Mouse (Mus musculus): ENCODE measurements at regions not wholly inside any gene's neighbourhood (a gene's known extent, or its start where the extent isn't known, plus 50 kb on each side); places are given as distances from the start of the nearest gene placed in this dataset.

DNA sequence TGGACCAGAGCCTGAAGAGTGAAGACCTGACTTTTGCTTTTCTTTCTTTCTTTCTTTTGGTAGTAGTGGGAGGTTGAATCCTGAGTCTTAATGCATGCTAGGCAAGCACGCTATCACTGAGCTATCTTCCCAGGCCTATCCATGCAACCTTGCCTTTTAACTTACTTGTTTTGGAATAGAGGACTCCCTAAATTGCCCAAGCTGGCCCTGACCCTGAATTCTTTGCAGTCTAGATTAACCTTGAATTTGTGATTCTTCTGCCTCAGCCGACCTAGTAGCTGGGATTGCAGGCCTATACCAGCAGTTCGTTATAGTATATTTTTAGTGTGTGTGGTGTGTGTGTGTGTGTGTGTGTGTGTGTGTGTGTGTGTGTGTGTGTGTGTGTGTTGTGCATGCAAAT, 183.1 kb downstream of the Gm12728 start:
- no peak for DNase-seq

DNA sequence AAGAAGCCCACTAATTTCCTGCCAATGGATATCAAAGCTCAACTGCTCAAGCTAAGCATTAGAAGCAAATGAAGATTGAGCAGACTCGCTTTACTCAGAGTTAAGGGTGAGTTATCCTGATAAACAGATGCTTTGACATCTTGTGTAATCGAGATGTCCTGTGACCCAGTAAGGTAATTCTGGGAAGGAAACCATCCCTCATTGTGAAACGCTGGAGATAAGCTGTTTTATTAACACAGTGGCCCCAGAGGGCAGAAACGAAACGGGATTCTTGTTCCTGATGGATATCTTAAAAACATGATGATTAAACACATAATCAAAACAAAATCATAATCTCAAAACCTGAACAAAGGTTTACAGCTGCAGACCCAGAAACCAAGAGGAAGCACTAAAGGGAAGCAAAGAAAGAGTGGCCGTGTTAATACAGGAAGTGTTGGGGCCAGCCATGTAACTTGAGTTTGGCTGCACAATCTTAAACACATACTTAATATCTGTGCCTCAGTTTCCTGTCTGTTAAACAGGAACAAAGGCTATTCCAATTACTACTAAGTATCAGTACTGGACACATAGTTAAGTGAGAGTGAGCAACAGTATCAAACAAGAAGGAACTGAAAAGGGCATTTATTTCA, 184.2 kb downstream of the Gm12728 start:
- no peak for DNase-seq

DNA sequence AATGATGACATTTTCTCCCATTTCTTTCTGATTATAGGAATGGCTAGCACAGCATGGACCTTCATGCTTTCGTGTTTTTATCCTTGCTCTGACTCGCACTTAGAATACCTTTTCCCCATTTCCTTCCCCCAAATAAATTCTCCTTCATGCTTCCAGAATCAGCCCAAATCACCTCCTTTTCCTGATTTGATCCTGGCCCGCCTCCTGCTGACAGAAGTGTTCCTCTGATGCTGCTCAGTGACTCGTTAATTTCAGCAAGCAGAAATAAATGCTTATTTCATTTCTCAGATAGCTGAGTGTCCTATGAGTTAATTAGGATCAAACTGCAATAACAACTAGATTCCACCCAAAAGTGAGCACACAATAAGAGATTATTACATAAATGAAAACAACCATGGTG, 185.3 kb downstream of the Gm12728 start:
- no peak for DNase-seq

DNA sequence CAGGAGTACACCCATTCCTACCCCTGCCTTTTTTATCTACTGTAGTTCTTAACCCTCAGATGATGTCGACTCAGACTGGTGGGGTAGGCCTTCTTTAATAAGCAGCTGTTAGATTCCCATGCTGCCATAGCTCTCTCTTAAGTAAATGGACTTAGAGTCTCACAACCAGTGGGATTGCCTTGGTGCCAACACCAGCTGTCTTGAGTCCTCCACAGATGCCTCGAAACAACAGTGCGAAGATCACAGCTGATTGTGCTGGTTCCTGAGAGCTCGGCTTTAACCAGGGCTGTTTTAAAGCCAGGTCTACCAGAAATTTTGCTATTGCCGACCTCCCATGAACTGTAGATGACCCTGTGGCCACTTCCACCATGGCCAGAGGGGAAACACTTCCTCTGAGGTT, 189.4 kb downstream of the Gm12728 start:
- DNase-seq: no peak

DNA sequence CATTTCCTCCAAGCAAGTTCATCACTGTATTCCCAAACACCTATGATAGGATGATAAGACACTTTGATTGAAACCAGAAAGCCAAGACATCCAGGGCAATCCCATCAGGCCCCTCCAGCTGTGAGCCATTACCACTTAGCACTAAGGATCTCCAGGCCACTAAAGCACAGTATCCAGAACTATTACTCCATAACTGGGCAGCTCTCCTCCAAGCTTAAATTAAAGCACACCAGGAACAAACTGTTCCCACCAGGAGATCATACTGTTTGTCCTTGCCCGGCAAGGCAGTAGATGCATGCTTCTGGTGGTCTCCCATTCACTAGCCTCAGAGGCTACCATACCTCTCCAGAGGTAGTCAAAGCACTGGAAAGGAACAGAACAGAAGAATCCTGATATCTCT, 193.3 kb downstream of the Gm12728 start:
- DNase-seq: no peak

DNA sequence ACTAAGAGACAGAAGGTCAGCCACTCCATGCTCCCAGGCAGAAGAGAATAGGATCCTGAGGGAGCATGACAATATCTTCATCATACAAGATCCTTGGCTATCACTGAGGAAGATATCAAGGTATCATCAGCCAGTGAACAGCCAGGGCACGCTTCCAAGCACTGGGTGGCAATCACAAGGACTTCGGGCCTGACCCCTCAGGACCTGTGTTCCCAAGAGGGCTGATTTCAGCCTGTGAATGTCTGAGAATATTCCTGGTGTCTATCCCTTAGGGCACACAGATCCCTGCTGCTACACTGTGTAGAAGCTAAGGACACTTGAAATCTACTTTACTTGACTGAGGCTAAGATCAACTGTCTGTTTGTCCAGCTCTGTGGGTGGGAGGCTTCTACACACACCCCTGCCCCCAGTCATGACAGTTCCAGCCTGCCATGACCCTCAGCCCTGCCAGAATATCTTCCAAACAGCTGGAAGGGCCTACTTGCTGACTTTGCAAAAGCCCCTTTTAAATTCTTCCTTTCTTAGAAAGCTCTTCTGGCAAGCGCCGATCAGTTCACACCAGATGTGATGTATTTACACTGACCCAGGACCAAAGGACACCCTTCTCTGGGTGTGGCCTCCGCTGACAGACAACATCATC, 198.4 kb downstream of the Gm12728 start:
- no peak for DNase-seq

DNA sequence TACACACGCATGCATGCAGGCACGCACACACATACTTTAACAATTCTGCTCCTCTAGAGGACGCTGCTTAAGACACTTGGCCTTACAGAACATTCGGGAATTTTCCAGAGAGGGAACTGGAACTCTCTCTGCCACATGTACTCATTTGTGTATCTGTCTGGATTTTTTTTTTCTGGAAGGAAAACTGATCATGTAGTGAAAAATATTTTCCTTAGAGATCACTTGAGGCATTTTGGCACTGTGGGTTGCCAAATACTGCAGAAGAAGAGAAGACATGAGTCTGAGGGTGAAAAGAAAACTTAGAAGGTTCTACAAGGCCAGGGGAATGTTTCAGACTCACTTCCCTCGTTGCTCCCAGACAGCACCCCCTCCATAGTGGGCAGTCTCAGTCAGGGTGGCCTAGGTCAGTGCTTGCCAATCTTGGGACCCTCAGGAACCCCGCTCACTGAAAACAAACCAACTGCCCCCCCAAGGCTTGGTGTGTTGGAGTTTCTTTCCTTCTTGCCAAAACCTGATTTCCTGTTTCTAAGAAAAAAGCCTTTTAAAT, 203.0 kb downstream of the Gm12728 start:
- no peak for DNase-seq

DNA sequence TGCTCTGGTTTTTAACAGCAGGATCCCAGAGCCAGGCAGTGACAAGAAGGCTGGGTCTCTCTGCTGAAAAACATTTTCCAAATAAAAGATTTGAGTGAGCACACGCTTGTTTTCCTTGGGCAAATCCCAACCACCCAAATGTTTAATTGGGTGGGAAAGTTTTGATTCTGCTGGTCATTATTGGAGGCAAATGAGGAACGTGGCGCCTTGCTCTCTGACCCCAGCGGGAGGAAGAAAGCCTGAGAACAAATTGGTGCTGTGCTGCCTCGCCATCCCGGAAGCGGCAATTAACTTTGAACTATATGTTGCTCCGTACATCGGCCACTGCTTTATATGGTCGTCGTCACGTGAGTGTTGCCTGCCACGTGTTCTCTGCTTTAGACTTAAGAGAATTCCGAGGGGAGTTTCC, 204.7 kb downstream of the Gm12728 start:
- no peak for DNase-seq

DNA sequence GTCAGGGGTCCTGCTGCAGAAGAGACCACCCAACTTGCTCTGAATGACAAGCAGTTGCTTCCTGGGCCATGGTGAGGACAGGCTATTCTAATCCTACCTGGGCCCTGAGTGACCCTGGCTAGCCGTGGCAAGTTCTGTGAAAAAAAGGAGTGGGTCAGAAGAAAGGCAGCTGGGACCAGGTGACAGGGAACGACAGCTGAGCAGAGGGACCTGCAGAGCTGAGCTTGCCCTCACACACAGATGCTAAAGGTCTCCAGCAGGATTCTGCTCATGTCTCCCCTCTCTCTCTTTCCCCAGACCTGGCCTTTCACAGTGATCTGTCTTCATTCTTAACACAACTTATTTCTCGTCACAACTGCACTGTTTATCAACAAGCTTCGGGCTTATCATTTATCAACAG, 206.4 kb downstream of the Gm12728 start:
- DNase-seq: no peak

DNA sequence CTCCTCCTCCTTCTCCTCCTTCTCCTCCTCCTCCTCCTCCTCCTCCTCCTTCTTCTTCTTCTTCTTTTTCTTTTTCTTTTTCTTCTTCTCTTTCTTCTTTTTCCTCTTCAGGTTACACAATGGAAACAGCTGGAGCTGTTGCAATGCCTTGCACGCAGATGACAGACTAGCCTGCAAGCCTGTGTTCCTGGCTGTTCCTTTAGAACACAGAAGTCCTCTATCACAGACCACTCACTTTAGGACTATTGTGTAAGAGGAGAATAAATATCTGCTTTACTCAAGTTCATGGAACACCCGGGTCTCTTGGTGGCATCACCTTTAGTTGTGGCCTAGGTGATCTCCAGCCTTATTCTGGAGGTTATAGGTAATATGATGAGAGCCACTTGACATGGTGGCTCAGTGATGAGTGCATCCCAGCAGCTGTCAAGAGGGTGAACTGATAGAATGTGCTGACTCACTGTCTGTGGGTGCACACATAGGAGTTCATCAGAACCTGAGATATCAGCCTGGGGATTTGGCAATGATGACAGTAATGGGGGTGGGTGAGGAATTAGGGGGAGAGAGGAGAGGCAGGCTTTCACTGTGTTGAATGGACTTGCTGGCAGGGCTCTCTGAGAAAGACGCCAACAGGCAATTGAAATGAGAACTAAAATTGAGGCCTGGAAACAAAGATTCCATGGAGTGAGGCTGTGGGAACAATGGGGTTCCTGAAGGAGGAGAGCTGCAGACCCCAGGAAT, 207.4 kb downstream of the Gm12728 start:
- no peak for DNase-seq

DNA sequence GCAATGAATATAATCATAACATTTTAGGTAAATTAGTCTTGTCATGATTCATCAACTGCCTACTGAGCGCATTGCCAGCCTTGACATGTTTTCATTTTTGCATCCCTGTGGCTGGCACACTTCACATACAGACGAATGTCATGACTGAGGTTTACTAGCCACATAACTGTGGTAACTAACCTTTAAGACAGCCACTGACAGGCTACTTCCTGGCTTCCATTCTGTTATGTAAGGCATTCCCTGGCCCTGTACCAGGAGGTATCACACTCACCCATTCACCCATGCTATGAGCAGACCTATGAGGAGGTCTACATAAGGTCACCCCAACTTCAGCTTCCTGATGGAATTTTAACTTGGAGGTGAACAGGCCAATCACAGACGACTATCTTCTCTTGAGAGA, 212.8 kb downstream of the Gm12728 start:
- no peak for DNase-seq

DNA sequence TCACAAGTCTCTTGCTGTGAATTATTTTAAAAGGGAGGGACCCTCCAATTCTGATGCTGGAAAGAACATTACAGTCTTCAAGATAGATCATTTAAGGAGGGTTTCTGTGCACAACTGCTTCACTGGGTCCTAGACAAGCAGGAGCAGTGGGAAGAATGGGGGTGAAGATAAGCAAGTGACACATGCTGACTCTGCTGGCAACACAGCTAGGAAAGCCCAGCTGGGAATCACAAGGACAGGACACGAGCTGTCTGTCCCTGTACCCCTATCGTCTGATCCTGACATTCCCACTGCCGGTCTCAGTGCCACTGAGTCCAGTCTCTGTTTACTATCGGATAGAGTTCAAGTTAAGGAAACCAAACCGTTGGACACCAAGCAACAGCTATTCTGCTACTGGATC, 216.3 kb downstream of the Gm12728 start:
- no peak for DNase-seq

DNA sequence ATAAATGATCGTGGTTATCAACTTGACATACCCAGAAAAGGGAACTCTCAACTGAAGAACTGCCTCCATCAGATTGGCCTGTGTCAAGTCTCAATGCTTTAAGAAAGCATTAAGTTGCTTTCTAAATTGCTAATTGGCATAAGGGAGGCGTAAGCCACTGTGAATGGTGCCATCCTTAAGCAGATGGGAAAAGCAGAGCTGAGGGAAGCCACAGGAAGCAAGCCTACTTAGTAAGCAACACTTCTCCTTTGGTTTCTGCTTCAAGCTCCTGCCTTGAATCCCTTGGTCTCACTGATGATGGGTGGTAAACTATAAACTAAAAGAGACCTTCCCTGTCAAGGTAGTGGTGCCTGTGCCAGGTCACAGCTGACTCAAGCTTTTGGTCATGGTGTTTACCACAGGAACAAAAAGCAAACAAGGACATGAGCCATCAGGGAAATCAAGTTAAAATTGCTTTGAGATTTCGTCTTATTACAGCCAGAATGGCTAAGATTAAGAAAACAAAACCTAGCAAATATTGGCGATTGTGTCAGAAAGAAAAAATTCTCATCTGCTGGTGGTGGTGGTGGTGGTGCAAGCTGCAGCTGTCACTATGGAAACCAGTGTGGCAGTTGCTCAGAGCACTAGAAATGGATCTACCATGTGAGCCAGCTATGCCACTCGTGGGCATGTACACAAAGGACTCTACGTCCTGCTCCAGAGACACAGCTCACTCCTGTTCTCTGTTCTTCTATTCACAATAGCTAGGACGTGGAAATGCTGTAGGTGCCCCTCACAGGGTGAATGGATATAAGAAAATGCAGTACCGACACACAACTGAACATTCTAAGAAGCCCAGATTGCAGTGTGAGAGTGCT, 217.9 kb downstream of the Gm12728 start:
- no peak for DNase-seq

DNA sequence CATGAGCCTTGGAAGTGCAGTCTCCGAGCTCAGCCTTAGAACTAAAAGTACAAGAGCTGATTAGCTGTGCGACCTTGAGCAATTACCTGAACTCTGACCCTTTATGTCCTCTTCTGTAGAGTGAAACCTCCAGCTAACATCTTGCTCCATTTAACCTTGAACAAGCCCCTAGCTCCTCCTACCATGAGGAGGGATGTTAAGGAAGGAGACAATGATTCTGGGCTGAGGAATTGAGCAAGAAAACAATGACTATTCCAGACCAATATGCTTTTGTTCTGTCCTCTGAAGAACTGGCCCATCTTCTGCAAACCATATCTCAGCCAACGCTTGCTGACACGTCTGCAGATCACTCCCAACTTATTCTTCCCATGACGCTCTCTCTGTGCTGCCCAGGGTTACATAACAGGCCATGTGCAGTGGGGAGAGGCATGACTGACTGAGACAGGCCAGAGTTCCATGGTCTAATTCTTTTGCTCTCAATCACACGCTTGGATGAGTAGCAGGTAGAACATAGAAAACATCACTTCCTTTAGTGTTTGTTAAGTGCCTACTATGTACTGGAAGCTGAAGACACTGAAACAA, 227.5 kb downstream of the Gm12728 start:
- DNase-seq: no peak

DNA sequence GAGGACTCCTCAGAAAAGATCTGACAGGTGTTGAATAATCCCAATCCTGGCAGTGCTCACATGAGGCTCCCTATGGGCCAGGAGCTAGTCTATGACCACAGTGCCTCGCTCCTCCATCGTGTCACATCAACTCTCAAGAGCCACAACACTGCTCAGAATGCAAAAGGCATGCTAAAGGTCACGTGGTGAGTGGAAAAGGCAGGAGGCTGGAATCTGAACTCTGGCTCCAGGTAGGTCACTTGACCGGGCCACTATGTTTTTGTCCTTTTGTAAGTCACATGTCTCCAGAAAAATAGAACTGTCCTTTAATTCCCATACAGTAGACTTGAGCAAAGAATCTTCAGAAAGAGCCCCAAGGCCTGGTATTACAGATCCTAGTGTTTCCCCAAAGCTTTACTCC, 229.3 kb downstream of the Gm12728 start:
- DNase-seq: no peak

DNA sequence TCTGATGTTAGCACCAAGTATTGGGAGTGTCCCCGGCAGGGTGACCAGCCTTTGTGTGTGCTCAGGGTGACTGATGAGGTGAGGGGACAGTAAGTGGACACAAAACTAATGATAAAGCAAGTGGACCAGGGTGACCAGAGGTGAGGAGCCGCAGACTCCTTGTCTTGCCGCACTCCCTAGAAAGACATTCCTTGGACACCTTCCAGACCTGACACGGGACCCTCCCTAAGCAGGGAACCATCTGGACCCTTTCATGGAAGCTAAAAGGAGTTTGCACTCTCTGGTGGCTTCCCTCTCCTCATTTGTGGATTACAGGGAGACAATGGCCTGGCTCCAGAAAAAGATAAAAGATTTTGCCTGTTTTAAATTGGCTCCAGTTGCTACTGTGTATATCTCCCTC, 230.7 kb downstream of the Gm12728 start:
- no peak for DNase-seq

DNA sequence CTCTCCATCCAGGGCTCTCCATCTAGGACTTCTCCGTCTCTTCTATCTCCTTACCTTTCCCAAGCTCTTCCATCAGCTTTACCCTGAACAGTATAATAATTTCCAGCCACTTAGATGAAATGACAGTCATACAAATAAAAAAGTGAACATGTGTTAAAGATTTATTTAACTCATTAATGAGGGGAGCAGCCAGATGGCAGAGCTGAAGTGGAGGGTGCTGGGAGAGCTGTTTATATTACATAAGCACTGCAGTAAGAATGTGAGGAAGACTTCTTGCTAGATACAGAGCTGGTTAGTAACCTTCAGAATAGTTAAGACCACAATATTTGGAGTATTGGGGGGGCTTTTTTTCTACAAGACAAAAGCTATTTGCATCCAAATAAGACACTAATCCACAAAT, 234.9 kb downstream of the Gm12728 start:
- DNase-seq: no peak

DNA sequence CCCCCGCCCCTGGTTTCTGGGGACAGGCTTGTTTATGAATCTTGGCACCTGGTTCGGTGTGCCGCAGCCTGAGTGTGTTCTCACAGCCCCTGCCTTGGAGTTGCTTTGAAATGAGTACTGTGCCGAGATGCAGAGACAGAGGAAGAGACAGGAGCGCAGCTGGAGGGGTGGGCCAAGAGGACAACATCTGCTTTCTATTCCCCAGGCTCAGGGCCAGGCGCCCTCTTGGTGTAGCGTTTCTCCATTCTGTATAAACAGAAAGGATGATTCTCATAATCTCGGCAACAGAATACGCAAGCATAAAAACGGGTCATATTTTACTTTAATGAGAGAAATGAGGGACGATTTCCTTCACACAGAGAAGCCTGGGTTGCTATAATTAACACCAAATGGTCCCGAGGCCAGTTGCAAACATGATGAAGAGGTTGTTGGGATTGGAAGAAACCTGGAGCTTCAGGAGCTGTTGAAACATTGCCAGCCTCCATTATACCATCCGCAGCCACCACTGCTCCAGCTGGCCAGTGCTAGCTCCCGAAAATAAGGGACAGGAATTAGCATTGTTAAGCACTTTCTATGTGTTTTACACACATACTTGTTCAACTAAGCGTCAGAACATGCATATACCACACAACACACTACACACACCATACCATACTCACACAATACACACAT, 236.4 kb downstream of the Gm12728 start:
- no peak for DNase-seq

DNA sequence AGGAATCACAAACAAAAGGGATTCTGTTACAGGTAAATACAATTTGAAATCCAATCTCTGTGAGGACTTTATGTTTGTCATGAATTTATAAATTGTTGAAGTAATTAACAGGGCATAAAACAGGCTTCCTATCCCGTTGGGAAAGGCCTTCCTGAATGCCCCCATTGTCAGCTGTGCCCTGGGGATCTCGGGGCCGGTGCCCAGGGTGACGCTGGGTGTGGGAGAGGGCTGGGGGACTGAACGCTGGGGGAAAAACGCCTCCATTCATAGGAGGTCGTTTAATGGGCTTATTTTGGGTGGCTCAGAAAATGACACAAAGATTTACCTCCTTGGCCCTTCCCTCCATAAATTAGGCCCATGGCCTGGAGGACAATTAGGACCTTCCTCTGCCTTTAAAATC, 250.7 kb downstream of the Gm12728 start:
- no peak for DNase-seq

DNA sequence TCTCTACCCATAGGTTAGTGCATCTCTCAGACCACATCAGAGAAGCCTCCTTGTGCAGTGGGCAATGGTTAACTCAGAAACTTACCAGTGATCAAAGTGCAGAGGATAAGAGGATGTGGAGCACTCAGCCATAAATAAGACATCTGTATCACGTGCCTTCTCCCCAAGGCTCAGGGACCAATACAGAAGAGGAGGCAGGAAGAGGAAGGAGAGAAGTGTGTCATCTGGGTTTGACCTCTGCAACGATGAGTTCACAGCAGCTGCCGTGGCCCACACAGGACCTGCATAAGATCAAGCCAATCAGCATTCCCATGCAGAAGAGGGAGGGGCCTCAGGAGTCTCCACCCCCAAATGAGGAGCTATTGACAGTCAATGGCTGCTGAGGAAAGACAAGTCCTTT, 252.8 kb downstream of the Gm12728 start:
- no peak for DNase-seq

DNA sequence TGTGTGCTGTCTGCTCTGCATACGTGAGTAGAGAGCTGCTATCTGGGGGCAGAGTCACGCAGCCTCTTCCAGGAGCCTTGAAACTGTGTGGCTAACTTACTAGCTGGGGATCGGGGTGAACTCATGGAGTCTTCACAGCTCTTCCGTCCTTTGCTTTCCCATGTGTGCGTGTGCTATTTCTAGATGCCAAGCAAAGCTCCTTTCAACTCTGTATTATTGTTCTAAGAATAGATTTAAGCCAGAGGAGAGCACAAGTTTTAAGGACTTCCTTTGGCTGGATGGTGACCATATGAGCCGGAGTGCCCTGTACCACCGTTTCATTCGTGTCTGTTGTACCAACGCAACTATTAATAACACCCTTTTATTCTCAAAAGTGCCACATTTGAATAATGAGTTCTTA, 254.0 kb downstream of the Gm12728 start:
- no peak for DNase-seq

DNA sequence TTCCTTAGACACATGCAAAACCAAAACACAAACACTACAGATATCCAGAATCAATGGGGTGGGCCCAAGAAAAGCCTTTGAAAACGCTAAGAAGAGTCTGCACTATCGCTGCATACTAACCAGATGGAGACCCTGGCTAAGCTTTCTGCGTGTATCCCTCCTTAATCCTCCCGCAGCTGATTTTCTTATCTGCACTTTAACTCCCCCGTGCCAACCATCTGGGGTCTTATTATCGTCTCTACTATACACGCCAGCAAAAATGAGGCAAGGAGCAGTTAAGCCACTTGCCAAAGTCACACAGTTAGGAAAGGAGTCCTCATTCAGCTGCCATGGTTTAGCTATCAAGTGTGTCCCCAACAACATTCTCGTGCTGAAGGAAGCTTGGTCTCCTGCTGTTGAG, 258.4 kb downstream of the Gm12728 start:
- DNase-seq: no peak
